Mouse (Mus musculus): ENCODE results near the gene Tspan14.
A peak's percentile ranks its signal among the peaks of the same experiment; 100 is the strongest.

DNA sequence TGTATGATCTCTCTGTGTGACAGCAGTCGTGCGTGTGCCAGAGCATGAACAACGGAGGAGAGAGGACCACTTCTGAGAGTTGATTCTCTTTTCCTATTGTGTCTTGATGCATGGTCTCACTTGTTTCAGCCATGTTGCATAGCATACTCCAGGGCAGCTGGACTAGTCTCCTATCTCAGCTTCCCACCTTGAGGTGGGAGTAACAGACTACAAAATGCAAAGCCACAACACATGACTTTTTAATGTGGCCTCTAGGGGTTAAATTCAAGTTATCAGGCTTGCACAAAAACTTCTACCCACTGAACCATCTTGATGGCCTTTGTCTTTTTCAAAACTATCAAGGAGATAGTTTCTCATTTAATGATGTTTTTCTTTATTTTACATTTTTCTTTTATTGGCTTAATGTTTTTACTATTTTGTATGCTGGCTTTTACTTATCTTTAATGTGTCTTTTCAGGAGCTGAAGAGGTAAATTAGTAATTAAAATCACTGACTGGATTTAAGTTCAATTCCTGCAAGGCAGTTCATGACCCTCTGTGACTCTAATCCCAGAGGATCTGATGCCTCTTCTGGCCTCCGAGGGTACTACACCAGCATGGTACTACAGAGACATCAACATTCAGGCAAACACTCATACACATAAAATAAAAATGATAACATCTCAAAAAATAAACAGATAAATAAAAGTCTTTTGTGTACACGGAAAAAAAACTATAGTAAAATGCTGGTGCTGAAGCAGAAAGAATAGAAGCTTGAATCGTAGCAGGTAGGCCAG, 80.0 kb downstream of the Tspan14 start:
- TF ChIP-seq CTCF (IDR thresholded peaks at IDR 0.05; ENCODE audit: low read depth) (peak; percentile 67), EP300 (IDR thresholded peaks at IDR 0.05; ENCODE audit: low read depth) (peak; percentile 72)
